9 mouse cellular contexts compared by ENCODE assay signal in genomic region chr19:53084735-53085134, GRCm38 (mm10). TPM values are rescaled to one million over a fixed set of nuclear protein-coding genes. Genes with fewer than 3 reads are reported as not detected.
DNase-seq lines count a peak whose midpoint lies in the region; ATAC-seq and TF ChIP-seq lines count a peak whose summit lies in the region.
"Had no signal": no experiment of that assay in that cellular context is flagged by ENCODE, and none has a peak within 500 bp of the region (broad histone marks: within the 10 kb centered on the region; RNA-seq: fewer than 3 reads in every experiment).

No protein-coding gene starts in this region.

- TF ChIP-seq CTCF in kidney, adult 2 months (conservative IDR thresholded peaks at IDR 0.05; ENCODE audit: insufficient read depth, insufficient read length, low read depth, low read length), result no peak

- DNase-seq in limb, embryonic 10.5 days (ENCODE audit: low spot score), result no peak
- DNase-seq in embryonic facial prominence, embryonic 10.5 days (ENCODE audit: low spot score), result peak; percentile 62
- DNase-seq in kidney, adult 2 months, result peak; percentile 69
- DNase-seq in mesoderm, embryonic 11.5 days (ENCODE audit: low read depth, low spot score), result peak; percentile 51
- no peak for DNase-seq in adrenal gland, postnatal 4 days (ENCODE audit: low spot score in 2 of 2)
- DNase-seq in adrenal gland, adult 18-20 months (ENCODE audit: low spot score in 2 of 2), result no peak
- DNase-seq in thymus, postnatal 14 days, result no peak

- H3K4me2 ChIP-seq in limb, embryonic 12.5 days, result no peak overlapping the region
- H3K4me2 ChIP-seq: neural tube, embryonic 13.5 days had no signal

- H3K4me3 ChIP-seq in limb, embryonic 12.5 days (replicated peaks), result no peak overlapping the region
- H3K4me3 ChIP-seq in limb, embryonic 10.5 days, result no peak overlapping the region
- no peak overlapping the region for H3K4me3 ChIP-seq in embryonic facial prominence, embryonic 10.5 days
- H3K4me3 ChIP-seq in kidney, adult 2 months (ENCODE audit: insufficient read depth, low read depth, low read length), result no peak overlapping the region
- H3K4me3 ChIP-seq: neural tube, embryonic 13.5 days had no signal

- no peaks in the 10 kb centered on the region for H3K9me3 ChIP-seq in limb, embryonic 12.5 days
- no peaks in the 10 kb centered on the region for H3K9me3 ChIP-seq in limb, embryonic 10.5 days (replicated peaks)
- peaks cover 5% of the 10 kb centered on the region; the same call in 1 of the 2 replicates for H3K9me3 ChIP-seq in embryonic facial prominence, embryonic 10.5 days
- H3K9me3 ChIP-seq: neural tube, embryonic 13.5 days had no signal

- no peak for TF ChIP-seq POLR2A in kidney, adult 2 months (IDR thresholded peaks at IDR 0.05; ENCODE audit: low read depth, low read length)

- ATAC-seq in limb, embryonic 12.5 days (ENCODE audit: insufficient number of reproducible peaks, insufficient read depth, low FRiP score, low TSS enrichment, low read depth), result no peak

- H3K4me1 ChIP-seq in limb, embryonic 12.5 days (replicated peaks), result peaks cover 51% of the 10 kb centered on the region
- peaks cover 52% of the 10 kb centered on the region for H3K4me1 ChIP-seq in limb, embryonic 10.5 days
- peaks cover 70% of the 10 kb centered on the region for H3K4me1 ChIP-seq in embryonic facial prominence, embryonic 10.5 days
- peaks cover 13% of the 10 kb centered on the region for H3K4me1 ChIP-seq in kidney, adult 2 months (ENCODE audit: control insufficient read depth, insufficient read depth, low read length)

- peak overlapping the region; percentile 37; the same call in 1 of the 2 replicates for H3K27ac ChIP-seq in limb, embryonic 12.5 days
- H3K27ac ChIP-seq in limb, embryonic 10.5 days, result no peak overlapping the region
- H3K27ac ChIP-seq in embryonic facial prominence, embryonic 10.5 days (replicated peaks), result peak overlapping the region; percentile 66
- H3K27ac ChIP-seq in kidney, adult 2 months (ENCODE audit: insufficient read depth, low read depth, low read length), result no peak overlapping the region
- H3K27ac ChIP-seq: neural tube, embryonic 13.5 days had no signal

- WGBS in limb, embryonic 12.5 days, result 49% methylated on average over 5 of the region's 5 CpGs
- WGBS in limb, embryonic 10.5 days, result 41% methylated on average over 5 of the region's 5 CpGs
- WGBS in embryonic facial prominence, embryonic 10.5 days, result 48% methylated on average over 5 of the region's 5 CpGs
- WGBS in kidney, adult 2 months, result 41% methylated on average over 5 of the region's 5 CpGs

- no peak overlapping the region for H3K9ac ChIP-seq in limb, embryonic 12.5 days (replicated peaks)
- H3K9ac ChIP-seq: neural tube, embryonic 13.5 days had no signal

- no peaks in the 10 kb centered on the region for H3K36me3 ChIP-seq in limb, embryonic 12.5 days
- no peaks in the 10 kb centered on the region for H3K36me3 ChIP-seq in limb, embryonic 10.5 days
- no peaks in the 10 kb centered on the region for H3K36me3 ChIP-seq in embryonic facial prominence, embryonic 10.5 days (replicated peaks)
- H3K36me3 ChIP-seq in kidney, adult 2 months (ENCODE audit: control insufficient read depth, insufficient read depth, low read length), result no peaks in the 10 kb centered on the region
- H3K36me3 ChIP-seq: neural tube, embryonic 13.5 days had no signal

- H3K27me3 ChIP-seq in limb, embryonic 12.5 days, result no peaks in the 10 kb centered on the region
- no peaks in the 10 kb centered on the region for H3K27me3 ChIP-seq in limb, embryonic 10.5 days (ENCODE audit: low read depth, poor library complexity, severe bottlenecking)
- no peaks in the 10 kb centered on the region for H3K27me3 ChIP-seq in embryonic facial prominence, embryonic 10.5 days (replicated peaks; ENCODE audit: low read depth, poor library complexity, severe bottlenecking)
- no peaks in the 10 kb centered on the region for H3K27me3 ChIP-seq in kidney, adult 2 months (replicated peaks; ENCODE audit: control insufficient read depth, insufficient read depth, low read length)
- H3K27me3 ChIP-seq: neural tube, embryonic 13.5 days had no signal

RNA-seq across cellular contexts. Expression of gene Xpnpep1, which starts 44.7 kb away (rescaled TPM):
- polyA plus RNA-seq in limb, embryonic 12.5 days (2016; fragmentation: Nextera tagmentation; extraction: Ambion mirVana), result 146 and 150 TPM in 2 replicates
- 138 and 152 TPM in 2 replicates for polyA plus RNA-seq in limb, embryonic 10.5 days (2016; fragmentation: Nextera tagmentation; extraction: Ambion mirVana)
- 158 and 159 TPM in 2 replicates for polyA plus RNA-seq in embryonic facial prominence, embryonic 10.5 days (2016; fragmentation: Nextera tagmentation; extraction: Ambion mirVana)
- 250 and 253 TPM in 2 replicates for polyA plus RNA-seq in kidney, adult 2 months (2012; rRNA removed)
- 100 to 1,000 TPM; 112 to 117 TPM for total RNA-seq in adrenal gland, postnatal 4 days (2021)
- 10 to 100 TPM; 57.8 to 83.8 TPM for total RNA-seq in adrenal gland, adult 18-20 months (2021)

RNA-seq across cellular contexts. Expression of gene Add3, which starts 55.5 kb away (rescaled TPM):
- 80.5 and 83.8 TPM in 2 replicates for polyA plus RNA-seq in limb, embryonic 12.5 days (2016; fragmentation: Nextera tagmentation; extraction: Ambion mirVana)
- polyA plus RNA-seq in limb, embryonic 10.5 days (2016; fragmentation: Nextera tagmentation; extraction: Ambion mirVana), result 46.4 and 63.7 TPM in 2 replicates
- polyA plus RNA-seq in embryonic facial prominence, embryonic 10.5 days (2016; fragmentation: Nextera tagmentation; extraction: Ambion mirVana), result 61.7 and 67.2 TPM in 2 replicates
- 52.9 and 61.6 TPM in 2 replicates for polyA plus RNA-seq in kidney, adult 2 months (2012; rRNA removed)
- 10 to 100 TPM; 81.7 to 87.2 TPM for total RNA-seq in adrenal gland, postnatal 4 days (2021)
- total RNA-seq in adrenal gland, adult 18-20 months (2021), result 10 to 100 TPM; 29.2 to 39.1 TPM

Comparison
In these comparisons a context has a peak if more than half of its experiments do, and no peak if none do; other contexts are left out.
1. H3K27ac ChIP-seq: peak in limb, embryonic 12.5 days (single experiment) and embryonic facial prominence, embryonic 10.5 days (single experiment); none in limb, embryonic 10.5 days (single experiment) and kidney, adult 2 months (single experiment).
2. DNase-seq: peak in embryonic facial prominence, embryonic 10.5 days (single experiment), kidney, adult 2 months (single experiment) and mesoderm, embryonic 11.5 days (single experiment); none in limb, embryonic 10.5 days (single experiment), adrenal gland, postnatal 4 days (0 of 2), adrenal gland, adult 18-20 months (0 of 2) and thymus, postnatal 14 days (single experiment).